Mouse (Mus musculus): ENCODE results near the gene Ptprs. TPM values are rescaled to one million over a fixed set of nuclear protein-coding genes. Genes with fewer than 3 reads are reported as not detected.

Ptprs gene
- total RNA-seq, 4 experiments from 2014 or later: 54.3 to 66.4 (median 60.0) TPM

GRCm38 (mm10) chr17:56467456-56467884 is 8.8 kb downstream of the Ptprs start:
- DNase-seq (ENCODE audit: low spot score): no peak

GRCm38 (mm10) chr17:56466747-56467146 is 9.5 kb downstream of the Ptprs start:
- no peak for DNase-seq (ENCODE audit: low spot score)

- no peak for DNase-seq (ENCODE audit: low spot score)
Measured at GRCm38 (mm10) chr17:56464817-56465216, 11.5 kb downstream of the Ptprs start.

- no peak for DNase-seq (ENCODE audit: low spot score)
Measured at GRCm38 (mm10) chr17:56464345-56464744, 11.9 kb downstream of the Ptprs start.

GRCm38 (mm10) chr17:56463500-56463899 is 12.8 kb downstream of the Ptprs start:
- no peak for DNase-seq (ENCODE audit: low spot score)

GRCm38 (mm10) chr17:56462835-56463455 is 13.3 kb downstream of the Ptprs start:
- DNase-seq (ENCODE audit: low spot score): no peak

- DNase-seq (ENCODE audit: low spot score): peak; percentile 98
Measured at GRCm38 (mm10) chr17:56461771-56462743, 14.2 kb downstream of the Ptprs start.

GRCm38 (mm10) chr17:56460876-56461275 is 15.4 kb downstream of the Ptprs start:
- DNase-seq (ENCODE audit: low spot score): no peak

GRCm38 (mm10) chr17:56457442-56457841 is 18.8 kb downstream of the Ptprs start:
- no peak for DNase-seq (ENCODE audit: low spot score)

- no peak for DNase-seq (ENCODE audit: low spot score)
Measured at GRCm38 (mm10) chr17:56456353-56456752, 19.9 kb downstream of the Ptprs start.

GRCm38 (mm10) chr17:56453689-56454088 is 22.6 kb downstream of the Ptprs start:
- DNase-seq (ENCODE audit: low spot score): no peak

GRCm38 (mm10) chr17:56453251-56453650 is 23.0 kb downstream of the Ptprs start:
- no peak for DNase-seq (ENCODE audit: low spot score)

- no peak for DNase-seq (ENCODE audit: low spot score)
Measured at GRCm38 (mm10) chr17:56447716-56448115, 28.6 kb downstream of the Ptprs start.

- no peak for DNase-seq (ENCODE audit: low spot score)
Measured at GRCm38 (mm10) chr17:56445397-56445796, 30.9 kb downstream of the Ptprs start.

- DNase-seq (ENCODE audit: low spot score): no peak
Measured at GRCm38 (mm10) chr17:56444771-56445170, 31.5 kb downstream of the Ptprs start.

GRCm38 (mm10) chr17:56443341-56443795 is 32.9 kb downstream of the Ptprs start:
- no peak for DNase-seq (ENCODE audit: low spot score)

GRCm38 (mm10) chr17:56442316-56442715 is 34.0 kb downstream of the Ptprs start:
- DNase-seq (ENCODE audit: low spot score): no peak

GRCm38 (mm10) chr17:56439731-56440460 is 36.4 kb downstream of the Ptprs start:
- no peak for DNase-seq (ENCODE audit: low spot score)

GRCm38 (mm10) chr17:56431582-56431981 is 44.7 kb downstream of the Ptprs start:
- no peak for DNase-seq (ENCODE audit: low spot score)

GRCm38 (mm10) chr17:56427857-56428256 is 48.4 kb downstream of the Ptprs start:
- DNase-seq (ENCODE audit: low spot score): no peak

- no peak for DNase-seq (ENCODE audit: low spot score)
Measured at GRCm38 (mm10) chr17:56425941-56426340, 50.3 kb downstream of the Ptprs start.

- DNase-seq (ENCODE audit: low spot score): peak; percentile 58
Measured at GRCm38 (mm10) chr17:56425584-56425914, 50.7 kb downstream of the Ptprs start.
